Mouse (Mus musculus) stomach, embryonic 15.5 days (tissue): ENCODE results near the gene Aars2. TPM values are rescaled to one million over a fixed set of nuclear protein-coding genes. Genes with fewer than 3 reads are reported as not detected.

Experiments
- ATAC-seq: fragments of 200-750 bp; cut with Nextera tagmentation; 2 replicates; pipeline ENCODE4 v1.8.0; 2017; ENCODE audit warnings: low read depth, moderate number of reproducible peaks, moderate TSS enrichment; ENCODE audit not compliant: insufficient read depth, low FRiP score
- H3K27ac ChIP-seq: fragments of 300-500 bp; sonication (generic); 2 replicates; pipeline ENCODE4 v1.5.1; 2015; ENCODE audit warnings: mild to moderate bottlenecking, inconsistent platforms
- H3K27me3 ChIP-seq: fragments of 300-500 bp; sonication (generic); replicated peaks from 2 replicates; pipeline ENCODE4 v1.6.1; 2015; ENCODE audit warnings: inconsistent platforms
- H3K36me3 ChIP-seq: fragments of 300-500 bp; sonication (generic); 2 replicates; pipeline ENCODE4 v1.6.1; 2015; ENCODE audit warnings: inconsistent platforms
- H3K4me1 ChIP-seq: fragments of 300-500 bp; sonication (generic); 2 replicates; pipeline ENCODE4 v1.6.1; 2015; ENCODE audit warnings: inconsistent platforms
- H3K4me2 ChIP-seq: fragments of 300-500 bp; sonication (generic); 2 replicates; pipeline ENCODE4 v1.6.1; 2015; ENCODE audit warnings: mild to moderate bottlenecking, inconsistent platforms
- H3K4me3 ChIP-seq: fragments of 300-500 bp; sonication (generic); replicated peaks from 2 replicates; pipeline ENCODE4 v1.5.1; 2015; ENCODE audit warnings: inconsistent platforms
- H3K9ac ChIP-seq: fragments of 300-500 bp; sonication (generic); 2 replicates; pipeline ENCODE4 v1.6.1; 2015; ENCODE audit warnings: inconsistent platforms
- H3K9me3 ChIP-seq: fragments of 300-500 bp; sonication (generic); 2 replicates; pipeline ENCODE4 v1.6.1; 2016; ENCODE audit warnings: inconsistent platforms
- WGBS: fragments of 180-500 bp; shearing (Covaris S2); methylation state at CpG from one replicate; pipeline ENCODE4 v1.1.7; 2015; 5-methylcytosine and 5-hydroxymethylcytosine counted together
- polyA plus RNA-seq: library from polyadenylated mRNA; unstranded; fragments of >200 nt; fragmentation: Nextera tagmentation; extraction: Ambion mirVana; gene quantifications from 2 replicates; pipeline ENCODE4 v1.2.1, GENCODE M21; 2015

The Aars2 gene
- polyA plus RNA-seq, 1 experiment from 2014 or later, result 17.2 TPM

GRCm38 (mm10) chr17:45478234-45478825, 28.3 kb upstream of the Aars2 start:
- H3K27ac ChIP-seq, result no peak overlapping the region
- no peak overlapping the region for H3K4me2 ChIP-seq
- no peaks in the 10 kb centered on the region for H3K36me3 ChIP-seq
- H3K9me3 ChIP-seq, result no peaks in the 10 kb centered on the region
- H3K9ac ChIP-seq, result no peak overlapping the region
- peaks cover 17% of the 10 kb centered on the region; the same call in 1 of the 2 replicates for H3K27me3 ChIP-seq
- H3K4me3 ChIP-seq, result no peak overlapping the region
- H3K4me1 ChIP-seq, result 0 out of 2 replicates have a peak, but pooled peaks cover 7% of the 10 kb centered on the region
- no peak for ATAC-seq
- WGBS, result 11% methylated on average over 12 of the region's 12 CpGs

- H3K9ac ChIP-seq, result no peak overlapping the region
- no peaks in the 10 kb centered on the region for H3K4me1 ChIP-seq
- no peaks in the 10 kb centered on the region for H3K36me3 ChIP-seq
- H3K9me3 ChIP-seq, result no peaks in the 10 kb centered on the region
- no peak overlapping the region for H3K27ac ChIP-seq
- peaks cover 6% of the 10 kb centered on the region; the same call in 1 of the 2 replicates for H3K27me3 ChIP-seq
- H3K4me2 ChIP-seq, result no peak overlapping the region
- H3K4me3 ChIP-seq, result no peak overlapping the region
- ATAC-seq, result no peak
- WGBS, result 18% methylated on average over 2 of the region's 2 CpGs
Observed at GRCm38 (mm10) chr17:45480429-45480828, 26.2 kb upstream of the Aars2 start.

- ATAC-seq, result no peak
- H3K4me3 ChIP-seq, result no peak overlapping the region
Observed at GRCm38 (mm10) chr17:45485581-45485980, 21.1 kb upstream of the Aars2 start.

GRCm38 (mm10) chr17:45487216-45487615, 19.4 kb upstream of the Aars2 start:
- Histone ChIP-seq H3K27me3 (no peaks in the 10 kb centered on the region), H3K4me3 (no peak overlapping the region), H3K9ac (no peak overlapping the region), H3K9me3 (no peaks in the 10 kb centered on the region), H3K36me3 (no peaks in the 10 kb centered on the region), H3K27ac (no peak overlapping the region), H3K4me1 (no peaks in the 10 kb centered on the region), H3K4me2 (no peak overlapping the region)
- WGBS, result 11% methylated on average over 5 of the region's 5 CpGs
- no peak for ATAC-seq

More at GRCm38 (mm10) chr17:45485581-45485980, 21.1 kb upstream of the Aars2 start:
- Histone ChIP-seq H3K36me3 (no peaks in the 10 kb centered on the region), H3K9me3 (no peaks in the 10 kb centered on the region), H3K4me2 (no peak overlapping the region), H3K9ac (no peak overlapping the region), H3K4me1 (no peaks in the 10 kb centered on the region), H3K27me3 (no peaks in the 10 kb centered on the region), H3K27ac (no peak overlapping the region)
- 84% methylated on average over 7 of the region's 7 CpGs for whole genome bisulfite sequencing

GRCm38 (mm10) chr17:45488321-45489254, 18.1 kb upstream of the Aars2 start:
- Histone ChIP-seq H3K27ac (no peak overlapping the region), H3K4me2 (no peak overlapping the region), H3K9me3 (no peaks in the 10 kb centered on the region), H3K4me3 (no peak overlapping the region), H3K36me3 (no peaks in the 10 kb centered on the region), H3K27me3 (no peaks in the 10 kb centered on the region), H3K9ac (no peak overlapping the region), H3K4me1 (no peaks in the 10 kb centered on the region)
- WGBS, result 83% methylated on average over 23 of the region's 23 CpGs
- ATAC-seq, result no peak

- Histone ChIP-seq H3K27ac (no peak overlapping the region), H3K4me1 (no peaks in the 10 kb centered on the region), H3K9ac (no peak overlapping the region), H3K27me3 (no peaks in the 10 kb centered on the region), H3K9me3 (no peaks in the 10 kb centered on the region), H3K4me2 (no peak overlapping the region), H3K4me3 (no peak overlapping the region), H3K36me3 (no peaks in the 10 kb centered on the region)
- 82% methylated on average over 6 of the region's 6 CpGs for WGBS
- ATAC-seq, result no peak
Observed at GRCm38 (mm10) chr17:45489736-45490135, 16.9 kb upstream of the Aars2 start.

GRCm38 (mm10) chr17:45490532-45491154, 16.0 kb upstream of the Aars2 start:
- H3K4me3 ChIP-seq, result no peak overlapping the region
- no peaks in the 10 kb centered on the region for H3K27me3 ChIP-seq
- H3K36me3 ChIP-seq, result no peaks in the 10 kb centered on the region
- H3K4me2 ChIP-seq, result no peak overlapping the region
- 50% methylated on average over 13 of the region's 13 CpGs for WGBS
- no peaks in the 10 kb centered on the region for H3K9me3 ChIP-seq
- 0 out of 2 replicates have a peak, but pooled peaks cover 1% of the 10 kb centered on the region for H3K4me1 ChIP-seq
- no peak overlapping the region for H3K9ac ChIP-seq
- H3K27ac ChIP-seq, result no peak overlapping the region
- no peak for ATAC-seq

- Histone ChIP-seq H3K4me2 (no peak overlapping the region), H3K27me3 (no peaks in the 10 kb centered on the region), H3K4me3 (no peak overlapping the region), H3K36me3 (no peaks in the 10 kb centered on the region), H3K9ac (no peak overlapping the region), H3K9me3 (no peaks in the 10 kb centered on the region), H3K27ac (no peak overlapping the region), H3K4me1 (0 out of 2 replicates have a peak, but pooled peaks cover 3% of the 10 kb centered on the region)
- ATAC-seq, result no peak; the same call in 1 of the 2 replicates
- WGBS, result 69% methylated on average over 11 of the region's 11 CpGs
Observed at GRCm38 (mm10) chr17:45495398-45495797, 11.2 kb upstream of the Aars2 start.

- no peaks in the 10 kb centered on the region for H3K9me3 ChIP-seq
- no peak overlapping the region for H3K9ac ChIP-seq
- no peak for ATAC-seq
- H3K27ac ChIP-seq, result no peak overlapping the region
- 83% methylated on average over 13 of the region's 13 CpGs for WGBS
- no peak overlapping the region for H3K4me2 ChIP-seq
- H3K4me1 ChIP-seq, result 0 out of 2 replicates have a peak, but pooled peaks cover 3% of the 10 kb centered on the region
- H3K27me3 ChIP-seq, result no peaks in the 10 kb centered on the region
- H3K4me3 ChIP-seq, result no peak overlapping the region
- H3K36me3 ChIP-seq, result no peaks in the 10 kb centered on the region
Observed at GRCm38 (mm10) chr17:45498397-45498796, 8.2 kb upstream of the Aars2 start.

- Histone ChIP-seq H3K36me3 (no peaks in the 10 kb centered on the region), H3K4me2 (no peak overlapping the region), H3K4me1 (0 out of 2 replicates have a peak, but pooled peaks cover 3% of the 10 kb centered on the region), H3K27me3 (no peaks in the 10 kb centered on the region), H3K27ac (no peak overlapping the region), H3K9ac (no peak overlapping the region), H3K9me3 (no peaks in the 10 kb centered on the region), H3K4me3 (no peak overlapping the region)
- 40% methylated on average over 2 of the region's 2 CpGs for WGBS
- no peak for ATAC-seq
Observed at GRCm38 (mm10) chr17:45499516-45499915, 7.1 kb upstream of the Aars2 start.

GRCm38 (mm10) chr17:45500981-45501380, 5.7 kb upstream of the Aars2 start:
- no peak for ATAC-seq
- H3K36me3 ChIP-seq, result no peaks in the 10 kb centered on the region
- H3K9ac ChIP-seq, result no peak overlapping the region
- 28% methylated on average over 4 of the region's 4 CpGs for WGBS
- no peaks in the 10 kb centered on the region for H3K27me3 ChIP-seq
- H3K9me3 ChIP-seq, result no peaks in the 10 kb centered on the region
- no peak overlapping the region for H3K4me3 ChIP-seq
- H3K27ac ChIP-seq, result no peak overlapping the region
- H3K4me1 ChIP-seq, result no peaks in the 10 kb centered on the region
- H3K4me2 ChIP-seq, result no peak overlapping the region

GRCm38 (mm10) chr17:45502324-45502723, 4.3 kb upstream of the Aars2 start:
- Histone ChIP-seq H3K9ac (no peak overlapping the region), H3K4me1 (peaks cover under 1% of the 10 kb centered on the region), H3K4me3 (no peak overlapping the region), H3K4me2 (no peak overlapping the region), H3K27ac (no peak overlapping the region), H3K36me3 (no peaks in the 10 kb centered on the region), H3K9me3 (no peaks in the 10 kb centered on the region), H3K27me3 (no peaks in the 10 kb centered on the region)
- WGBS, result 45% methylated on average over 4 of the region's 4 CpGs
- no peak for ATAC-seq
